Mouse (Mus musculus) E14TG2a.4 (cell line): ENCODE data around the gene Pip5kl1.

ENCODE experiments used
- CTCF ChIP-seq: conservative IDR thresholded peaks from 2 replicates; pipeline ENCODE4 v1.5.1; 2014; ENCODE audit warnings: low read length
- POU5F1 ChIP-seq: IDR thresholded peaks from 2 replicates; pipeline ENCODE4 v1.6.1; 2014; ENCODE audit warnings: low read length, borderline replicate concordance

DNA sequence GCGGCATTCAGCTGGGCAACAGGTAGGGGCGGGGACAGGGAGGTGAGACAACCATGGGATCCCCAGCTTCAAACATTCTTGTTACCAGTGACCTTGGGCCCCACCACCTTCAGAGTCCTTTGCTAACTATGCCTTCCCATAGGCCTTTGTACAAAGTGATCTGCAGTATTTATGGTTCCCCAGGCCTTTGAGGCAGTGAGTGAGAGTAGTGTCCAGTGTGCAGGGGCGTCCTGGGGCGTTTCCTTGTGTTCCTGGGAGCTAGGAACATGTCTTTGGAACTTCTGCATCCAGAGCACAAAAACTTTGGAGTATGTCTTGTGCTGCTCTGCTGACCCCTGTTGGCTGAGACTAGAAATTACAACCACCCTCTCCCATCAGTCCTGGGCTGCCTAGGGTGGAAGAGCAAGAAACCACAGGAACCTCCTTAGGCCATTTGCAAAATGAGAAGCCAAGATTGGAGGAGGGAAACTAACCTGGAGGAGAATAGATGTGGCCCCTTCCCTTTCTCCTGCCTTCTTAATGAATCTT is 8.0 kb upstream of the Pip5kl1 start:
- peak; percentile 97 for TF ChIP-seq CTCF
- no peak for TF ChIP-seq POU5F1
